Mouse (Mus musculus) brain, embryonic 14.5 days (tissue): ENCODE measurements around the gene Borcs5.

Experiments used
- CTCF ChIP-seq: fragments of 200-500 bp; IDR thresholded peaks from 2 replicates; pipeline ENCODE4 v1.5.1; 2012; ENCODE audit warnings: inconsistent platforms, mild to moderate bottlenecking, moderate library complexity, borderline replicate concordance; ENCODE audit not compliant: insufficient read depth, insufficient read length; ENCODE audit errors: extremely low read depth
- POLR2A ChIP-seq: fragments of 200-500 bp; IDR thresholded peaks from 2 replicates; pipeline ENCODE4 v1.6.1; 2012; ENCODE audit warnings: mild to moderate bottlenecking, inconsistent platforms, borderline replicate concordance; ENCODE audit not compliant: poor library complexity, insufficient read depth, insufficient read length, severe bottlenecking; ENCODE audit errors: extremely low read depth

DNA sequence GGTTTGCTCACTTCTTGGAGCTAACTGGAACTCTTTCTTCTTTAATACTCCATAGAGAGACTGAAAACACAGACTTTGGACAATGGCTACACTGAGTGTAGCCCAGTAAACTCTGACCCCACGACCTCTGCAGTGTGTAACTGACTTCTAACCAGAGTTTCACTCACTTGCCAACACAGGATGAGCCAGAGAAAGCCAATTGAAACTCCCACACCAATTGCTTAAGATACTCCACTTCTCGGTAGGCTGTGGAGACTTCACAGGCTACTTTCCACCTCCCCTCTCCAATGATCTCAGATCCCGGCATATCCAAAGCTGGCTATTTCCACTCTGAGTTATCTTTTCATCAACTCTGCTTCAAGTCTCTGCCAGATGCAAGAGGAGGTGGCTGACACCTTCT is 37.5 kb upstream of the Borcs5 start:
- TF ChIP-seq CTCF (no peak), POLR2A (no peak)
